ENCODE assay signal across 13 mouse cellular contexts in the genomic region with DNA sequence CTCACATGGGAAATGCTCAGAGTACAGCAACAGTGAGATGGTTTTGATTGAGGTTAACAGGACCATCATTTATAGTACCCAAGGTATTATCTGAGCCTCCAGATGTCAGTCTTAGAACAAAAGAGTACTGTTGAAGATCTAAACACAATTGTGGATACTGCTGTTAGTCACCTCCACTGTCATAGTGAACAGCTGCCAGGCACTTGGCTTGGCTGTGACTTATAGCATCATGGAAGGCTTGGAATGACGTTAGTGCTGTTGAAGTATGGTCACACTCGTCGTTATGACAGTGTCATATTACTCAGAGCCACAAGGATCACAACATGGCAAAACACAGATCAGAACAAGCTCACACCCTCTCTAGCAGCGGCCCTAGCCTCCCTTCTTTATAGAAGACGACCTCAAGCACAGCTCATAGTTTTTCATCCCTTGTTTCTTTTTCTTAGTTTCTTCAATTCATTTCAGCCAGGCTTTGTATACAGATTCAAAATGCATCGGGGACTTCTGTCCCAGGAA.
"Had no signal": no experiment of that assay in that cellular context is flagged by ENCODE, and none has a peak within 500 bp of the region (broad histone marks: within the 10 kb centered on the region; RNA-seq: fewer than 3 reads in every experiment).

No protein-coding gene starts in this region.

- H3K36me3 ChIP-seq: liver, embryonic 12.5 days; midbrain, embryonic 10.5 days; midbrain, embryonic 12.5 days; neural tube, embryonic 12.5 days; stomach, embryonic 15.5 days had no signal

- H3K9me3 ChIP-seq: liver, embryonic 12.5 days; midbrain, embryonic 10.5 days; stomach, embryonic 15.5 days had no signal

- H3K4me1 ChIP-seq: liver, embryonic 12.5 days; midbrain, embryonic 10.5 days; midbrain, embryonic 12.5 days; neural tube, embryonic 12.5 days; stomach, embryonic 15.5 days had no signal

- H3K9ac ChIP-seq: liver, embryonic 12.5 days; liver, embryonic 14.5 days; midbrain, embryonic 12.5 days; neural tube, embryonic 12.5 days; stomach, embryonic 15.5 days had no signal

- ATAC-seq: liver, embryonic 12.5 days; midbrain, embryonic 16.5 days had no signal

- H3K4me2 ChIP-seq: liver, embryonic 12.5 days; midbrain, embryonic 12.5 days; neural tube, embryonic 12.5 days; stomach, embryonic 15.5 days had no signal

- H3K27ac ChIP-seq: liver, embryonic 12.5 days; liver, embryonic 14.5 days; midbrain, embryonic 10.5 days; midbrain, embryonic 12.5 days; neural tube, embryonic 12.5 days; stomach, embryonic 15.5 days; stomach, postnatal 0 days had no signal

- H3K4me3 ChIP-seq: liver, embryonic 12.5 days; midbrain, embryonic 10.5 days; midbrain, embryonic 12.5 days; neural tube, embryonic 12.5 days; stomach, embryonic 15.5 days had no signal

- DNase-seq: lung, adult 2 months; midbrain, embryonic 14.5 days; right cerebral cortex, postnatal 14 days; thymus, postnatal 14 days; thymus, postnatal 36 days had no signal

- H3K27me3 ChIP-seq: liver, embryonic 12.5 days; midbrain, embryonic 12.5 days; neural tube, embryonic 12.5 days; stomach, embryonic 15.5 days had no signal
